Mouse (Mus musculus) testis, postnatal 10 days (tissue): ENCODE results near the gene Secisbp2.

Experiments
- DNase-seq: peaks from one replicate; pipeline ENCODE4 v3.0.0; 2021; ENCODE audit warnings: low spot score

The Secisbp2 gene

DNA sequence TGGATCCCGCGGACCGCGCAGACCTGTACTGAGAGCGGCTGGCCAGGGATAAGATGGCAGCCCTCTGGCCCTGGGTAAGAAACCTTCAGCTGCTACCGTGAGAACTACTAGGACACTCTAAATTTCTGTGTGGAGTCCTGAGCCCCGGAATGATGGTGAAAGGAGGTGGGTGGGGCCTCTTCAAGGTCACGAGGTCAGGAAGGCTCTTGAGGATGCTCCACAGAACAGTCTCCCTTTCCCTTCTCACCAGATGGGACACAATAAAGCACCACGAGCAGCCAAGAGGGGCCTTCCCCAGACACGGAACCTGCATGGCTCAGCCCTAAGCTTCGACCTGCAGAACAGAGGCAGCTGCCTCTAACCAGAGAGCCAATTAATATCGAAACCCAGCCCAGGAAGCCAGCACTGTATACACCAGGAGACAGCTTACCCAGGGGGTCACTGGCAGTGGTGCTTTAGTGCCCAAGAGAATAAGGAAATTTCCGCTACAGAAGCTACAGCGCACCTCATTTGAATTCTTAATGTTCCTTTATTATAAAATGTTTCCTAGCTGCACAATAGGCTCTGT, 80.7 kb downstream of the Secisbp2 start:
- DNase-seq: no peak
